Mouse (Mus musculus) intestine, embryonic 15.5 days (tissue): Measurements from ENCODE around the gene Gm45808. TPM values are rescaled to one million over a fixed set of nuclear protein-coding genes. Genes with fewer than 3 reads are reported as not detected.
"Not testable (repeated sequence)": the region's sequence is repeated elsewhere in the genome, so short reads cannot be mapped to it uniquely, and the experiment has no call there.

Source experiments
- ATAC-seq: fragments of 200-750 bp; cut with Nextera tagmentation; 2 replicates; pipeline ENCODE4 v1.8.0; 2017; ENCODE audit warnings: moderate TSS enrichment, moderate library complexity
- H3K27ac ChIP-seq: fragments of 300-500 bp; sonication (generic); 2 replicates; pipeline ENCODE4 v1.5.1; 2015; ENCODE audit warnings: mild to moderate bottlenecking, inconsistent platforms
- H3K27me3 ChIP-seq: fragments of 300-500 bp; sonication (generic); replicated peaks from 2 replicates; pipeline ENCODE4 v1.6.1; 2015; ENCODE audit warnings: inconsistent platforms
- H3K36me3 ChIP-seq: fragments of 300-500 bp; sonication (generic); 2 replicates; pipeline ENCODE4 v1.6.1; 2015; ENCODE audit warnings: inconsistent platforms
- H3K4me1 ChIP-seq: fragments of 300-500 bp; sonication (generic); replicated peaks from 2 replicates; pipeline ENCODE4 v1.6.1; 2015; ENCODE audit warnings: inconsistent platforms
- H3K4me2 ChIP-seq: fragments of 300-500 bp; sonication (generic); replicated peaks from 2 replicates; pipeline ENCODE4 v1.6.1; 2015; ENCODE audit warnings: mild to moderate bottlenecking, inconsistent platforms
- H3K4me3 ChIP-seq: fragments of 300-500 bp; sonication (generic); replicated peaks from 2 replicates; pipeline ENCODE4 v1.5.1; 2015; ENCODE audit warnings: inconsistent platforms
- H3K9ac ChIP-seq: fragments of 300-500 bp; sonication (generic); 2 replicates; pipeline ENCODE4 v1.6.1; 2015; ENCODE audit warnings: inconsistent platforms
- H3K9me3 ChIP-seq: fragments of 300-500 bp; sonication (generic); 2 replicates; pipeline ENCODE4 v1.6.1; 2016; ENCODE audit warnings: inconsistent platforms
- WGBS: fragments of 180-500 bp; shearing (Covaris S2); methylation state at CpG from one replicate; pipeline ENCODE4 v1.1.7; 2015; 5-methylcytosine and 5-hydroxymethylcytosine counted together
- polyA plus RNA-seq: library from polyadenylated mRNA; unstranded; fragments of >200 nt; fragmentation: Nextera tagmentation; extraction: Ambion mirVana; gene quantifications from 2 replicates; pipeline ENCODE4 v1.2.1, GENCODE M21; 2015

Gm45808 gene
- polyA plus RNA-seq: not detected in 2 replicates

- Histone ChIP-seq H3K27ac (peak within 1 kb of the TSS; percentile 62; the same call in 1 of the 2 replicates), H3K4me1 (peaks cover 23% of the 10 kb centered on the region), H3K9ac (no peak within 1 kb of the TSS), H3K27me3 (no peaks in the 10 kb centered on the region), H3K4me2 (peak within 1 kb of the TSS; percentile 77; the same call in 1 of the 2 replicates), H3K36me3 (no peaks in the 10 kb centered on the region), H3K9me3 (no peaks in the 10 kb centered on the region), H3K4me3 (no peak within 1 kb of the TSS)
- 83% methylated on average over 12 of the region's 12 CpGs for WGBS
- ATAC-seq: no peak
Observed at GRCm38 (mm10) chr7:45486761-45487415, at the start of gene Gm45808. Gene Gm45808 (minus strand): TSS chr7:45486811.

- ATAC-seq: no peak
- H3K36me3 ChIP-seq: no peaks in the 10 kb centered on the region
- no peaks in the 10 kb centered on the region for H3K9me3 ChIP-seq
- H3K9ac ChIP-seq: no peak overlapping the region
- no peaks in the 10 kb centered on the region for H3K27me3 ChIP-seq
- 74% methylated on average over 1 of the region's 1 CpGs for WGBS
- H3K4me2 ChIP-seq: no peak overlapping the region
- H3K27ac ChIP-seq: no peak overlapping the region
- no peak overlapping the region for H3K4me3 ChIP-seq
- peaks cover 6% of the 10 kb centered on the region for H3K4me1 ChIP-seq
Observed at GRCm38 (mm10) chr7:45535676-45536075, 49.1 kb upstream of the Gm45808 start.

- Histone ChIP-seq H3K4me2 (peak overlapping the region; percentile 24), H3K9ac (no peak overlapping the region), H3K36me3 (no peaks in the 10 kb centered on the region), H3K27ac (no peak overlapping the region), H3K4me3 (no peak overlapping the region), H3K27me3 (no peaks in the 10 kb centered on the region), H3K9me3 (no peaks in the 10 kb centered on the region), H3K4me1 (peaks cover 4% of the 10 kb centered on the region; the same call in 1 of the 2 replicates)
- no peak for ATAC-seq
- 40% methylated on average over 2 of the region's 2 CpGs for WGBS
Observed at GRCm38 (mm10) chr7:45530643-45531042, 44.0 kb upstream of the Gm45808 start.

GRCm38 (mm10) chr7:45529461-45529860, 42.9 kb upstream of the Gm45808 start:
- no peak for ATAC-seq
- peak overlapping the region; percentile 19; the same call in 1 of the 2 replicates for H3K4me2 ChIP-seq

GRCm38 (mm10) chr7:45527169-45527568, 40.6 kb upstream of the Gm45808 start:
- 89% methylated on average over 6 of the region's 6 CpGs for WGBS
- H3K4me1 ChIP-seq: peaks cover 25% of the 10 kb centered on the region
- not testable (repeated sequence) for H3K4me3 ChIP-seq, H3K9ac ChIP-seq, H3K36me3 ChIP-seq, H3K4me2 ChIP-seq, ATAC-seq, H3K9me3 ChIP-seq, H3K27me3 ChIP-seq, H3K27ac ChIP-seq

More at GRCm38 (mm10) chr7:45529461-45529860, 42.9 kb upstream of the Gm45808 start:
- no peaks in the 10 kb centered on the region for H3K9me3 ChIP-seq
- 0 out of 2 replicates have a peak overlapping the region, but pooled peaks have one; percentile 36 for H3K27ac ChIP-seq
- no peaks in the 10 kb centered on the region for H3K27me3 ChIP-seq
- H3K4me3 ChIP-seq: no peak overlapping the region
- 24% methylated on average over 6 of the region's 6 CpGs for WGBS
- H3K4me1 ChIP-seq: peaks cover 14% of the 10 kb centered on the region
- H3K36me3 ChIP-seq: no peaks in the 10 kb centered on the region
- no peak overlapping the region for H3K9ac ChIP-seq

GRCm38 (mm10) chr7:45526474-45527120, 40.0 kb upstream of the Gm45808 start:
- H3K4me3 ChIP-seq: peak overlapping the region; percentile 72
- no peaks in the 10 kb centered on the region for H3K27me3 ChIP-seq
- no peak for ATAC-seq
- H3K4me1 ChIP-seq: peaks cover 25% of the 10 kb centered on the region
- WGBS: 26% methylated on average over 7 of the region's 7 CpGs
- peak overlapping the region; percentile 84; the same call in 1 of the 2 replicates for H3K9ac ChIP-seq
- H3K27ac ChIP-seq: peak overlapping the region; percentile 91
- H3K36me3 ChIP-seq: no peaks in the 10 kb centered on the region
- peak overlapping the region; percentile 83 for H3K4me2 ChIP-seq
- H3K9me3 ChIP-seq: no peaks in the 10 kb centered on the region

GRCm38 (mm10) chr7:45525809-45526473, 39.3 kb upstream of the Gm45808 start, which contains the start of the genes Ppp1r15a and Plekha4:
Gene Ppp1r15a (minus strand): TSS chr7:45526268.
Gene Plekha4 (plus strand): TSS chr7:45526330.
- Histone ChIP-seq H3K4me3 (peak within 1 kb of the TSS; percentile 72), H3K9me3 (no peaks in the 10 kb centered on the region), H3K4me1 (peaks cover 30% of the 10 kb centered on the region), H3K27me3 (no peaks in the 10 kb centered on the region), H3K9ac (peak within 1 kb of the TSS; percentile 84), H3K4me2 (peak within 1 kb of the TSS; percentile 83), H3K27ac (peak within 1 kb of the TSS; percentile 91), H3K36me3 (no peaks in the 10 kb centered on the region)
- ATAC-seq: peak; percentile 87
- under 1% methylated on average over 54 of the region's 54 CpGs for WGBS

GRCm38 (mm10) chr7:45524841-45525621, 38.4 kb upstream of the Gm45808 start:
- H3K27me3 ChIP-seq: no peaks in the 10 kb centered on the region
- H3K4me2 ChIP-seq: peak overlapping the region; percentile 83
- peaks cover 26% of the 10 kb centered on the region for H3K4me1 ChIP-seq
- H3K4me3 ChIP-seq: peak overlapping the region; percentile 72
- peak overlapping the region; percentile 84 for H3K9ac ChIP-seq
- ATAC-seq: no peak; the same call in 1 of the 2 replicates
- no peaks in the 10 kb centered on the region for H3K9me3 ChIP-seq
- no peaks in the 10 kb centered on the region for H3K36me3 ChIP-seq
- H3K27ac ChIP-seq: peak overlapping the region; percentile 91; the same call in 1 of the 2 replicates
- WGBS: 20% methylated on average over 12 of the region's 12 CpGs

GRCm38 (mm10) chr7:45523678-45524170, 37.1 kb upstream of the Gm45808 start:
- no peak overlapping the region for H3K4me3 ChIP-seq

GRCm38 (mm10) chr7:45522957-45523676, 36.5 kb upstream of the Gm45808 start:
- peak overlapping the region; percentile 32; the same call in 1 of the 2 replicates for H3K9ac ChIP-seq
- peak overlapping the region; percentile 24 for H3K4me2 ChIP-seq
- H3K27ac ChIP-seq: no peak overlapping the region
- no peaks in the 10 kb centered on the region for H3K36me3 ChIP-seq
- ATAC-seq: no peak
- no peaks in the 10 kb centered on the region for H3K9me3 ChIP-seq
- H3K4me1 ChIP-seq: peaks cover 28% of the 10 kb centered on the region
- H3K27me3 ChIP-seq: no peaks in the 10 kb centered on the region
- WGBS: 56% methylated on average over 18 of the region's 18 CpGs
- no peak overlapping the region for H3K4me3 ChIP-seq

More at GRCm38 (mm10) chr7:45523678-45524170, 37.1 kb upstream of the Gm45808 start:
- Histone ChIP-seq H3K27ac (no peak overlapping the region; the same call in 1 of the 2 replicates), H3K36me3 (no peaks in the 10 kb centered on the region), H3K4me1 (peaks cover 27% of the 10 kb centered on the region), H3K4me2 (peak overlapping the region; percentile 24), H3K9ac (peak overlapping the region; percentile 32; the same call in 1 of the 2 replicates), H3K27me3 (no peaks in the 10 kb centered on the region), H3K9me3 (no peaks in the 10 kb centered on the region)
- 73% methylated on average over 13 of the region's 13 CpGs for WGBS
- no peak for ATAC-seq
